Mouse (Mus musculus) activated CD4-positive, CD25-positive, alpha-beta regulatory T cell, adult 9 weeks (primary cell): Measurements from ENCODE around the gene Dytn. TPM values are rescaled to one million over a fixed set of nuclear protein-coding genes. Genes with fewer than 3 reads are reported as not detected.

Experiments
- polyA plus RNA-seq: library from polyadenylated mRNA; unstranded; fragments of 100-300 nt; shearing (Covaris generic); gene quantifications from one replicate; pipeline ENCODE4 v1.2.1, GENCODE M21; 2017

The Dytn gene
- not detected for polyA plus RNA-seq

GRCm38 (mm10) chr1:63686827-63687226 is at the start of gene Dytn:
Dytn (minus strand) TSS chr1:63686927.

GRCm38 (mm10) chr1:63730240-63730771 is 43.6 kb upstream of the Dytn start, which contains the start of the genes Mdh1b and Fastkd2:
Mdh1b (minus strand) TSS chr1:63730318.
Fastkd2 (plus strand) TSS chr1:63730614.

GRCm38 (mm10) chr1:63615668-63616067 is 71.1 kb downstream of the Dytn start, which contains the start of gene Gm39653:
Gm39653 (plus strand) TSS chr1:63615968.

Other genes with a start within 250 kb of the Dytn start
- not detected for gene Adam23, start 241.0 kb downstream of the Dytn start, polyA plus RNA-seq
- not detected for gene Gm39653, start 71.0 kb downstream of the Dytn start, polyA plus RNA-seq
- not detected for gene Mdh1b, start 43.4 kb upstream of the Dytn start, polyA plus RNA-seq
- 39.8 TPM for gene Fastkd2, start 43.7 kb upstream of the Dytn start, polyA plus RNA-seq
- gene 4933402D24Rik, start 82.3 kb upstream of the Dytn start, polyA plus RNA-seq: not detected